Mouse (Mus musculus) thymus, adult 18-20 months (tissue): ENCODE measurements around the gene Cab39.
"Not testable (repeated sequence)": the region's sequence is repeated elsewhere in the genome, so short reads cannot be mapped to it uniquely, and the experiment has no call there.

ENCODE experiments used
- DNase-seq, 2 experiments: peaks; one replicate each; pipeline ENCODE4 v3.0.0; 2022; ENCODE audit warnings: mixed read lengths in 2 of 2

Cab39 gene

GRCm38 (mm10) chr1:85791476-85791875, 1.8 kb upstream of the Cab39 start:
- no peak for DNase-seq

DNA sequence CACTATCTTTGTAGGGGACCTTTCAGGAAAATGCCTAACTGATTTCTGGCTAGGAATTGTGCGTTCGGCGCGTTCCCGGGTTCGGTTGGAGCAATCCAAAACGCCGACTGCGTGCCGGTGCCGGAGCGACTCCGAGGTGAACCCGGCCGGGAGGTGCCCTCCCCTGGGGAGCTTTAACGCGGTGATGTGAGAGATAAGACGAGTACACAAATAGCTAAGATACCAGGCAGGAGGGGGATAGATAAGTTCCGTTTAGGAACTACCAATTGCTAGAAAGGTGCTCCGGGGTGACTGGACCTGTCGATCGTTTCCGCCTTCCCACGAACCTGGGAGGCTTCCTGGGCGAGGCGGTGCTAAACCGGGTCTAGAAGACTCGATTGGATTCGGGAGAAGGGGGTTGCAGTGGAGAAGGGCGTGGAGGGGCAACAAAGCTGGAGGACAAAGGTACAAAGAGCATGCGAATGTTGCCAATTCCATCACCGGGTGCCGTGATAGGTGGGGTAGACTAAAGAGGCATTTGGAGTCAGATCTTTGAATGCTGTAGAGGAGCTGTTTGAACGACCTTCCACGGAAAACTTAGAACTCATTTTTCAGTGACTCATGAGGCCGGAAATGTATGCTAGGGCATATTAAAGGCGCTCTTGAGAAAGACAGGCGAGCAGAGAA, 998 bp downstream of the Cab39 start:
- peak; percentile 29 to 53 for DNase-seq

- no peak for DNase-seq
These were observed 2.0 kb downstream of the Cab39 start for GRCm38 (mm10) chr1:85795196-85795595.

- no peak for DNase-seq
These were observed 6.5 kb downstream of the Cab39 start for GRCm38 (mm10) chr1:85799776-85800175.

GRCm38 (mm10) chr1:85802517-85802916, 9.3 kb downstream of the Cab39 start:
- no peak for DNase-seq

DNA sequence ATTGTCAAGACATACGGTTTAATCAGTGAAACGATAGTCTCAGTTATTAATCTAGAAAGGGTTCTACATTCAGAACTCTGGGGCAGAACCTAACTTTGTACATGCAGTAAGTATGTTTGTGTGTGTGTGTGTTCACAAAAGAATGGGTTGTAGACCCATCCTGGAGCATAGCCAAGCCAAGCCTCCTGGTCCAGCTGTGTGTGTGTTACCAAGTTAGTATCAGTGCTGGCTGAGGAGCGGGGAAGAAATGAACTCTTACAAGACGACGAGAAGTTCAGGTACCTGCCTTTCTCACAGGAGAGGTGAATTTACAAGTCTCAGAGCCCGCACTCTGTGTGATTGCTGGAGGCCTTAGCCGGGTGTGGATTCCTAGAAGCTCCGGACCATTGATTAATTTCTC, 11.3 kb downstream of the Cab39 start:
- DNase-seq = no peak

- DNase-seq = no peak
These were observed 16.0 kb downstream of the Cab39 start for GRCm38 (mm10) chr1:85809256-85809655.

GRCm38 (mm10) chr1:85810343-85810742, 17.1 kb downstream of the Cab39 start:
- DNase-seq = no peak

- DNase-seq = no peak
These were observed 17.5 kb downstream of the Cab39 start for GRCm38 (mm10) chr1:85810787-85811186.

DNA sequence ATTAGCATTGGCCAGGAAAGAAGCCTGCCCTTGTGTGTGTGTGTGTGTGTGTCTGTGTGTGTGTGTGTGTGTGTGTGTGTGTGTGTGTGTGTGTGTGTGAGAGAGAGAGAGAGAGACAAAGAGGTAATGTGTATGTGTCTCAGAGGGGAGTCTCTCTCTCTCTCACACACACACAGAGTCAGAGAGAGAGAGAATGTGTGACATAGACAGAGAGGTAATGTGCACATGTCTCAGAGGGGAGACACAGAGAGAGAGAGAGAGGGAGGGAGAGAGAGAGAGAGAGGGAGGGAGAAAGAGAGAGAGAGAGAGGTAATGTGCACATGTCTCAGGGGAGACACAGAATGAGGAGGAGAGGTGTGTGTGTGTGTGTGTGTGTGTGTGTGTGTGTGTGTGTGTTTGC, 21.0 kb downstream of the Cab39 start:
- DNase-seq = not testable (repeated sequence)

- no peak for DNase-seq
These were observed 24.9 kb downstream of the Cab39 start for GRCm38 (mm10) chr1:85818121-85818520.

DNA sequence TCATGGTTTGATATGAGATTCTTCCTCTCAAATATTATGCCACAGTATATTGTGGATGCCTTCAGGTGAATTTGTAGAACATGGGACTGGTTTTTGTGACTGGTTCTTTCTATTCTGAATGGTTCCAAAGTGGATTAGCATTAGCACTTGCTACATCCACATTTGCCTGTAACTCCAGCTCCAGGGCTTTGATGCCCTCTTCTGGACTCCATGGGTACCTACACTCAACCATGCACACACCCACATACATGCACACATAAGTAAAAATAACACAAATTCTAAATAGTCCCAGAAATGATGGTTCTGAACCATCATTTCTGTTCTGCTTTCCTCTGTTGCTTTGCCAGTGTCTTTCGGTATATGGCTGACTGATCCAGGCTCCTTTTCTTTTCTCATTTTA, 26.5 kb downstream of the Cab39 start:
- DNase-seq = no peak

DNA sequence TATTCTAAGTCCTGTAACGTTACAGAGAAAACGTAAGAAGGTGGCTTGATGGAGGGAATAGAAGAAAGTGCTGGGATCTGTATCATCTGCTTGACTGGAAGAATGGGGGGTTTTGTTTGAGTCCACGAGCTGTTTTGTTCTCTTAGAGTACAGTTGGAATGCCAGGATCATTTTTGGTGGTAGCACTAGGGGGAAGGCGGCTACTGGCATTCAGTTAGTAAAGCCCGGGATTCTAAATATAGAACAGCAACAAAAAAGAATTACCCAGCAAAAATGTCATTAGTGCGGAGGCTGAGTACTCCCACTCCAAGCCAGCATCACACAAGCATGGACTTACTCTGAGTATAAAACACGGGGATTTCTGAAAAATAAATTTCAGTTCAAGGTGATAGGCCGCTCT, 29.0 kb downstream of the Cab39 start:
- DNase-seq = no peak

DNA sequence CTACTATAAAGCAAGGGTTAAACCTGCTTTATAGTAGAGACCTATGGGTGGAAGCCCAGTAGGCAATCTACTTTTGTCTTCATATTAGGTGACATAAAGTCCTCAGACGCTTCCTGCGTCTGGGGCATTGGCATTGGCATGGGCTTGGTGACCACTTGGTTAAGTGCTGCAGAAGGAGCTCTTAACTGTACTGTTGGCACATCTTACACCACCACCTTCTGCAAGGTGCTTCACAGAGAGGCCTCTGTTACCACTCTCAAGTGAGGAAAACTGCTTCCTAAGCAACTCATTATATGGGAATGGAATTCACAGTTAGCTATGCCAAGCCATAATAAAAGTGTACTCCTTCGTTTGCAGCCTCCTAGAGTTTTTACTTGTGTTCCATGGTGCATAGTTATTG, 31.7 kb downstream of the Cab39 start:
- no peak for DNase-seq

DNA sequence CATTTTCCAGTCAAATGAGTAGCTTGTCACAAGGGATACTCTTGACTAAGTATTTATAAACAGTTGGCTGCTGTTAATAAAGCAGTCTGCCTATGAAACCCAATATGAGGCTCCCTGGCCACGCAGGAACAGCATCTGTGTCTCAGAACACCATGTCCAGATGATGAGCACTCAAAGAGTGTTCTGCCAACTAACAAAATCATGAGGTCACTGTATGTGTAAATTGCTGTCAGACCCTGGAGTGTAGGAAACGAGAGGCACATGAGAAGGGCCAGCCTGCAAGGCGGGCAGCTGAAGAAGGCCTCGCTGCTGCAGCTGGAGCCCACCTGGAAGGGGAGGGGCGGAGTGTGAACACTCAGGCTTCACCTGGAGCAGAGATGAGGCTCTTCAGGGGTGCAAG, 33.9 kb downstream of the Cab39 start:
- no peak for DNase-seq

GRCm38 (mm10) chr1:85829016-85829415, 35.8 kb downstream of the Cab39 start:
- DNase-seq = no peak

GRCm38 (mm10) chr1:85838056-85838455, 44.8 kb downstream of the Cab39 start:
- no peak for DNase-seq

- DNase-seq = no peak
These were observed 46.1 kb downstream of the Cab39 start for GRCm38 (mm10) chr1:85839356-85839755.

DNA sequence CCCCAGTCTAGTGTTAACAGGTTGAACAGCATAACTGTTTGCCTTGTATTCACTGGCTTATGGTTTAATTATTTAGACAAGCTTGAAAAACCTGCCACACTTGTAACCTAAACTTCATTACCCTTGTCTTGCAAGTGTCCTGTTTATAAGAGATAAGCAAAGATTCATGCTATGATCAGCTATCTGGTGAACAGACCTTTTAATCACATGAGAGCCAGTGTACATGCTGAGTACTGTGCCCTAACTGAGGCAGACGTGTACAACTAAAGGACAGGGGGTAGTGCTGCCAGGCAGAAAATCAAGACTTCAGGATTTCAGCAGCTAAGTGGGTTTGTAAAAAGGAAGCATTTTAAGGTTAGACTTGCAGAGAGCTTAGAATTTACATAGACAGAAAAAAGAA, 46.5 kb downstream of the Cab39 start:
- no peak for DNase-seq

DNA sequence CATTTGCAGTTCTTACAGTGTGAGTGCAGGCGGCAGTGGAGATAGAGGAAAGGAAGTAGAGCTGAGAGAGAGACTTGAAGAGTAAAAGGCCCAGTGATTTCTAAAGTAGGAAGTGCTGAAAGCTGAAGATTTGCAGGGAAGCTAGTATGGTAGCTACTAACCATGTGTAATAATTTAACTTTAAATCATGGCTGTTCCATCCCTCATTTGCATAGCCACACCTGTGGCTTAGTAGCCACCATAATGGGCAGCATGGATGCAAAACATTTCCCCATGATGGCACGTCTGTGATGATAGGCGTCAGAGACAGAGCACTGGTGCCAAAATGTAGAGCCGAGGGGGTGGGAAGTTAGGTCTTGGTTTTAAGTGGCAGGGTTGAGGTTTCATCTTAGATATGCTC, 47.2 kb downstream of the Cab39 start:
- DNase-seq = no peak

DNA sequence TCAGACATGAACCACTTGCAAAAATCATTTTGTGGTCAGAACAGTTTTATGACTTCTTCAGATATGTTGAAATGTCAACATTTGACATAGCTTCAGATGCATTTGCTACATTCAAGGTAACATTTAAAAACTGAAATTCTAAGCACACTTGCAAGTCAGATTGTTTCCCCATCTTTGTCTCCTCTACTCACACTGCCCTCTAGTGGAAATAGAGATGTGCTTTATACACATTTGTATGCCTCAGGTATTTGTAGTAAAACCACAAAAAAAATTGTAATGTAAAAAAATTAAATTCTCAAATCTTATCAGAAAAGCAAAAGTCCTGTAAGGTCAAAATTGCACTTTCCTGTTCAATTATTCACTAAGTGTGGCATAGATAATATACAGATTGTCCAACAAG, 49.0 kb downstream of the Cab39 start:
- no peak for DNase-seq

DNA sequence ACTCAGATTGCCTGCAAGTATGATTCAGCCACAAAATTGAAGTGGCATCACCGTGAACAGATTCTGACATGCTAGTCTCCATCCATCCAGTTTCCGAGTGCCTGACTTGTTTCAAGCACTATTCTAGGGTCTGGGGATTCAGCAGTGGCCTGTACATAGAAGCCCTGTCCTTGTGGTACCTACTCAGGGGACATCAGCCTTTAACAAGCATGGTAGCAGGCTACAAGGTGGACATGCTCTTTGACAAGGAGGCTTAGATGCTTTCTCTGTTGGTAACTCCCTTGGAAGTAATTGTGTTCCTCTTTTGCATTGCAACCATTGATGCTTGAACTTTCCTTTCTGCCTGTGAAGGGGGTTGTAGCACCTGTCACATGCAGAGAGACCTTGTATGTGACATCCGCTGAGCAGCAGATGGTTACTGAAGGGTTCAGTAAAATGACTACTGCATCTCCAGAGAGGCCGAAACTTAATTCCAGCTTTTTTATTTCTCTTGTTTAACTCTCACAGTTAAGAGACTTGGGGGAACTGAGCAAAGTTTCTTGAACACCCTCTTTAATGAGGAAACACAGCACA, 50.1 kb downstream of the Cab39 start:
- DNase-seq = no peak

- DNase-seq = no peak
These were observed 51.7 kb downstream of the Cab39 start for GRCm38 (mm10) chr1:85844981-85845380.

- no peak for DNase-seq
These were observed 52.2 kb downstream of the Cab39 start for GRCm38 (mm10) chr1:85845476-85845875.

GRCm38 (mm10) chr1:85849016-85849415, 55.8 kb downstream of the Cab39 start:
- DNase-seq = no peak
